Mouse (Mus musculus): ENCODE data around the gene Rpl22l1.
A peak's percentile ranks its signal among the peaks of the same experiment; 100 is the strongest.
"Not testable (repeated sequence)": the region's sequence is repeated elsewhere in the genome, so short reads cannot be mapped to it uniquely, and the experiment has no call there.

Gene Rpl22l1

DNA sequence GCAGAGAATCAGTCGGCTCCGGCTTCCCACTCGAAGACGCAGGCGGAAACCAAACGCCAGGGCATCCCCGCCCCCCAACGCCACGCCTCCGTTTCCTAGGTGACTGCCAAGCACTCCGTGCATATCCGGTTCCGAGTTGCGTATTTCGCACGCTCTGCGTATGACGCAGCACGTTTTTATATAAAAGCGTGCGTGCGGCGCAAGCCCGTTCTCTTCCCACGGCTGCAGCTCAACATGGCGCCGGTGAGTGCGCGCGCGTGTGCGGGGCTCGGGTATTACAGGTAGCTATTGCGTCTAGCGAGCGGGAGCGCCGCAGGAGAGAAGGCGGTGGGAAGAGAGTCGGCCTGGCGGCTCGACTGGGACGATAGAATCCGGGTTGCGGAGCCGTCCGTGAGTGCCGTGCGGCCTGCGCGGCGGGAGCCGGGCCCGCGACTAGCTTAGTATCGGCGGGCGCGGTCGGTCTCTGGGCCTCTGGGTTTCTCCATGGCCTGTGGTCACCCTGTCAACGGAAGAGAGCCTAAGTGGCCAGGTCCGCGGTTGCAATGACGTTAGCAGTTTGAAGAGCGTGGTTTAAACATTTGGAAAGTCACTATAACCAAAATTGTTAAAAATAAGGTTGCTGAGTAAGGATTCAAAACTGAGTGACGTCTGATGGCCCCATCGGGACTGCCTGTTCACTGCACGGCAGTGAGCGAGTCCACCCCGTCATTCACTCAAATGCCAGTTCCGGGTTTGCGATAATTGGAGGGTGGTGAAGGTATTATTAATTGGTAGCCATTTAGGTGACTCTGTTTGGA is at the start of gene Rpl22l1:
Rpl22l1 (plus strand) TSS at position 136 of the 797 bp plus-strand sequence.
- DNase-seq (ENCODE audit: low read depth in 1 of 2, low spot score in 2 of 2), result peak; percentile 92 to 98

DNA sequence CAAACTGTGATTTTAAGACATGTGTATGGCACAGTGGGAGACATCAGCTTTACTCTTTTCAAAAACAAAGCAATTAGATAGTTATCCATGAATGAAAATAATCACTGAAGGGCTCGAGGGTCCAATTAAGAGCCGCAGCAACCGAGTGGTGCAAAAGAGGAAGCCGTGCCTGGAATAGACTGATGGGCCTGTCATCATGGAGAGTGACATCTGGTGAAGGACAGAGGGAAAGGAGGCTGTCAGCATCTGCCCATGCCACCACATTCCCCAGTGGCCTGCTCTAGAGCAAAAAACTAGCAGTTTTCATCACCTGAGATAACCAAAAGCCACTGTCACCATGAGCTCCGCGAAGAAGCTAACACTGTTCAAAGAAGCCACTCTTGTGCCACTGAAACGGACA is 49.8 kb upstream of the Rpl22l1 start:
- no peak for DNase-seq (ENCODE audit: low read depth in 1 of 2, low spot score in 2 of 2)

DNA sequence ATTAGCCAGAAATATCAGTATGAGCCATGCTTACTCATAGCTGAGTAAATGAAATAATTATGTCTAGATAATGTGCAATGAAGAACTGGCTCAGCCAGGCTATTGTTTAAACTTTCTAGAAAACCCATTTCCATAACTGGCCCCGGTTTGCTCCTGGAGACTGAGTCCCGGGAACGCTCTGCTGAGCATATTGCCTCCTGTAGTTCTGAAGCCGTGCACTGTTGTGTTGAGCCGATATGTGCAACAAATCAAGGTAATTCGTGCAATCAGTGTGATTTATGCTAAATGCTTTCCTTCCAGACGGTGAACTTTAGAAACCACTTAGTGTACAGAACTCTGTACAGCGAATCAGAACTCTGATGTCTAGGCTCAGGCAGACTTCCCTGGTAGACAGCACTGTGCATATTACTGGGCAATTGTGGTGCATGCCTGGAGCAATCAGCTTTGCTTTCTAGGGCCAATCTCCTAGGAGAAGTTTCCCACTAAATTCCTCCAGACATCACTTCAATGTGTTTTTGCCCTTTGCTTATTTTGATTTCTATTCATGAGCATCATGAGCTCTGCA is 43.9 kb upstream of the Rpl22l1 start:
- DNase-seq (ENCODE audit: low read depth in 1 of 2, low spot score in 2 of 2), result no peak

DNA sequence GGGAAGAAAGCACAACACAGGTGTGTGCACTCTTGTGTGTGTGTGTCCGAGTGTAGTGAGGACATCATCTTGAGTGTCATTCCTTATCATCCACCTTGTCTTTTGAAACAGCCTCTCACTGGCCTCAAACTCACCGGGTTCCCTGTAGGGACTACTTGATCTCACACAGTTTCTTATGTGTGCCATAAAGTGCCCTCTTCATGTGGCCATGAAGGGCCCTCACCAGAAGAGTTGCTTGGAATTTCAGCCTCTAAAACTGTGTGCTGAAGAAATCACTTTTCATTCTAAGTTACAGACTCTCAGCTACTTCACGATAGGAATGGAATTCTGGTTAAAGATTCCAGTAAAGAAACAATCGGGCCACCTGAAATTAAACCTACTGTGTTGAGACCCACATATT is 38.3 kb upstream of the Rpl22l1 start:
- DNase-seq (ENCODE audit: low read depth in 1 of 2, low spot score in 2 of 2), result no peak

GRCm38 (mm10) chr3:28768222-28768621 is 37.0 kb upstream of the Rpl22l1 start:
- no peak for DNase-seq (ENCODE audit: low read depth in 1 of 2, low spot score in 2 of 2)

GRCm38 (mm10) chr3:28772919-28773318 is 32.3 kb upstream of the Rpl22l1 start:
- DNase-seq (ENCODE audit: low read depth in 1 of 2, low spot score in 2 of 2), result not testable (repeated sequence)

- no peak for DNase-seq (ENCODE audit: low read depth in 1 of 2, low spot score in 2 of 2)
These were observed 29.9 kb upstream of the Rpl22l1 start for GRCm38 (mm10) chr3:28775361-28775760.

- DNase-seq (ENCODE audit: low read depth in 1 of 2, low spot score in 2 of 2), result no peak
These were observed 29.3 kb upstream of the Rpl22l1 start for GRCm38 (mm10) chr3:28775958-28776357.

GRCm38 (mm10) chr3:28776491-28776890 is 28.7 kb upstream of the Rpl22l1 start:
- DNase-seq (ENCODE audit: low read depth in 1 of 2, low spot score in 2 of 2), result no peak

DNA sequence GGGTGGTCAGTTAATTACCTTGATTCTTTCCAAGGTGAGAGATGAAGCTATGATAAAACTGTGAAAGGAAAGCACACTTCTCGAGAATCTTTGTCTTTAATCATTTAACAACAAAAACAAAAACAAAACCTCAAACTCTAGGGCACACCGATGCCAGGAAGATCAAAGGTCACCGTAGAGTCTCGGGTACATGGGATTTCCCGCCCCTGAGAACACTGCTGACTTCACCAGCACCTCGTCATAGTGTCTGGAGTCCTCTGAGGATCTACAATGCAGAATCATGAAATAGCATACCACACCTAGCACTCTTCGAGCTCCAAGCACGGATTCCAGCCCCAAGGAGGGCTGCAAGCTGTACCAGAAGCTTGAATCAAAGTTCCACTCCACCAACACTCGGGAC is 24.7 kb upstream of the Rpl22l1 start:
- no peak for DNase-seq (ENCODE audit: low read depth in 1 of 2, low spot score in 2 of 2)

GRCm38 (mm10) chr3:28780994-28781393 is 24.2 kb upstream of the Rpl22l1 start, which contains the start of gene Eif5a2:
Gene Eif5a2, plus strand, starts transcription at chr3:28781276.
- DNase-seq (ENCODE audit: low read depth in 1 of 2, low spot score in 2 of 2), result peak; percentile 68 to 85

GRCm38 (mm10) chr3:28781422-28781821 is 23.8 kb upstream of the Rpl22l1 start:
- DNase-seq (ENCODE audit: low read depth in 1 of 2, low spot score in 2 of 2), result no peak

DNA sequence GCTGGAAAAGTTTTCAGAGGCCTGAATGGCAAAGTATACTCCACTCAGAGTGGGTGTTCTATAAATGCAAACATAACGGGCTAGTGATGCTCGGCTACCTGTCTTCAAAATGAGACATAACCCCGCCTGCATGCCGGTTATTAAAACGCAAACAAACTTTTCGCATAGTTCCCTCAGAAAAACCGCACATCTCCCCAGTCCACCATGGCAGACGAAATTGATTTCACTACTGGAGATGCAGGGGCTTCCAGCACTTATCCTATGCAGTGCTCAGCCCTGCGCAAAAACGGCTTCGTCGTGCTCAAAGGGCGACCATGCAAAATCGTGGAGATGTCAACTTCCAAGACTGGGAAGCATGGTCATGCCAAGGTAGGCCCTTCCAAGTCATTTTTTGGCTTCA is 23.4 kb upstream of the Rpl22l1 start:
- no peak for DNase-seq (ENCODE audit: low read depth in 1 of 2, low spot score in 2 of 2)

GRCm38 (mm10) chr3:28784176-28784575 is 21.1 kb upstream of the Rpl22l1 start:
- no peak for DNase-seq (ENCODE audit: low read depth in 1 of 2, low spot score in 2 of 2)

- DNase-seq (ENCODE audit: low read depth in 1 of 2, low spot score in 2 of 2), result no peak
These were observed 10.4 kb upstream of the Rpl22l1 start for GRCm38 (mm10) chr3:28794835-28795234.

GRCm38 (mm10) chr3:28808039-28808643 is 2.9 kb downstream of the Rpl22l1 start:
- no peak for DNase-seq (ENCODE audit: low read depth in 1 of 2, low spot score in 2 of 2)

- DNase-seq (ENCODE audit: low read depth in 1 of 2, low spot score in 2 of 2), result no peak
These were observed 6.2 kb downstream of the Rpl22l1 start for GRCm38 (mm10) chr3:28811441-28811840.

DNA sequence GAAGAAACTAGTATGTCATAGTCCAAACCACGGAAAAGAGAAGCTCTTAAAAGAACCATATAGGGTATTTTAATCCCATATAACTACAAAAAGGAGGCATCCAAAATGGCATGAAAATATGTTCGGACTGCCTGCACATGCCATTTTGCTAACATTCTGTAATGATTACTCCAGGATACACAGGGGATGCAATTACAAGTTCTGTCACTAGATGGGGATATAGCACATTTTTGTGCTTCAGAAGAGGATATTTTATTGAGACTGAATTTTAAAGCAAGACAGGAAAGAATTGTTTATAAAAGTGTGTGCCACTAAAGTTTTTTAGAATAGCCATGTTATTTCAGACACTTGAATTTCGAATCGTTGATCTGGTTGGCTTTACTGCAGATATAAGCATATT is 9.1 kb downstream of the Rpl22l1 start:
- no peak for DNase-seq (ENCODE audit: low read depth in 1 of 2, low spot score in 2 of 2)

DNA sequence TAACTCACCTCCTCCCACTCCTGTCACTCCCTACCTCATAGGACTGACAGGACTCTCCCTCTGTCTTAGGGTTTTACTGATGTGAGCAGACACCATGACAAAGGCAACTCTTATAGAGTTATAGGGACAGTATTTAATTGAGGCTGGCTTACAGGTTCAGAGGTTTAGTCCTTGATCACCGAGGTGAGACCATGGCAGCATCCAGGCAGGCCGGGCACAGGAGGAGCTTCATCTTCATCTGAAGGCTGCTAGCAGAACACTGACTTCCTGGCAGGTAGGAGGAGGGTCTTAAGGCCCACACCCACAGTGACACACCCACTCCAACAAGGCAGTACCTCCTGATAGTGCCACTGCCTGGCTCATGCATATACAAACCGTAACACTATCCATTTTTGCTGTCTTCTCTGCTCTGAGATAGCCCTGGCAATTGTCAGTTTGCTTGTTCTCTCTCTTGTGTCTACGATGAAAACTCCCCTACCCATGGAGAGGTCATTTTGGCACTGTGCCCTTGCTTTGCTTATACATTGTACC is 10.8 kb downstream of the Rpl22l1 start:
- DNase-seq (ENCODE audit: low read depth in 1 of 2, low spot score in 2 of 2), result no peak

DNA sequence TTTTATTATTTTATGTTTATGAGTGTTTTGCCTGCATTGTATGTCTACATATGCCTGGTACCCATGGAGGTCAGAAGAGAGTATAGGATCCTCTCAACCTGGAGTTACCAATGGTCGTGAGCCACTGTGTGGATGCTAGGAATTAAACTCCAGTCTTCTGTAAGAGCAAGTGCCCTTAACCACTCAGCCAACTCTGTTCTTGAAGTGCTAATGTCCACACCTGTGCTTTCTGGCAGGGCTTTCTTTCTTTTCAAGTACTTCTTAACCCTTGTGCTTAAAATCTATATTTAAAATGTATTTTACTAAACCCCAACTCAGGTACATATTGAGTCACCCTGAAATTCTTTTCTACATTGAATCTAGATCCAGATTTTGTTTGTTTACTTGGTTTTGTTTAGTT is 21.0 kb downstream of the Rpl22l1 start:
- DNase-seq (ENCODE audit: low read depth in 1 of 2, low spot score in 2 of 2), result no peak

DNA sequence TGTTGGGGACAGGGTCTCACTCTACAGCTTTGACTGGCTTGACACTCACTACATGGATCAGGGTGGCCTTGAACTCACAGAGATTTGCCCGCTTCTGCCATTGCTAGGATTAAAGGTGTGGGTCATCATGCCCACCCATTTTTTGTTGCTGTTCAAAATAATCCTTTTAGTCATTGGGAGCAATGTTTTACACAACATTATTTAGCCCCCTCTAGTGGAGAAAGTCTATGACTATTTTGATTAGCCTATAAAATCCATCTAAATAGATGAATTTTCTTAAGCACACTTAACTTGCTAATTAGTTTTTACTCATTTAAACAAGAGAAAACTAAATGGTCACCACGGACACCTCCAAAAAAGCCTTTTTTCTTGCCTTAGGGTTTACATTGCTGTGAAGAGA is 22.4 kb downstream of the Rpl22l1 start:
- no peak for DNase-seq (ENCODE audit: low read depth in 1 of 2, low spot score in 2 of 2)

DNA sequence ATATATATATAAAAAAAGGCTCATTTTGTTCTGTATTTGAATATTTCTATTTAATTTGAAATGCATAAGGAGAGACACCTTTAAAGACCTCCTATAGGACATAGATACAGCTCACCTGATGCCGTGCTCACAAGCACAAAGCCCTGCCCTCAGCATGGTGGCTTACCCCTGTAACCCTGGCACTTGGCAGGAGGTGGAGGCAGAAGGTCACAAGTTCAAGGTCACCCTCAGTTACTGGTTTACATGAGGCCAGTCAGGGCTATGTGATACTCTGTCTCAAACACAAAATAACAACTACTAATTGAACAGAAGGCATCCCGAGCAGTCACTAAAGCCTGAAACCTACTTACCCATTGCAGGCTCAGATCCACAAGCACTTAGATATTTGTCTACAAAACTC is 24.2 kb downstream of the Rpl22l1 start:
- no peak for DNase-seq (ENCODE audit: low read depth in 1 of 2, low spot score in 2 of 2)
